Mouse (Mus musculus) liver, postnatal 0 days (tissue): ENCODE measurements around the gene Ndufb8. TPM values are rescaled to one million over a fixed set of nuclear protein-coding genes. Genes with fewer than 3 reads are reported as not detected.

Experiments
- ATAC-seq: fragments of 200-750 bp; cut with Nextera tagmentation; 2 replicates; pipeline ENCODE4 v1.8.0; 2017; ENCODE audit warnings: mild to moderate bottlenecking, moderate library complexity
- DNase-seq: peaks from one replicate; pipeline ENCODE4 v3.0.0-alpha.2; 2016
- H3K27ac ChIP-seq: fragments of 300-500 bp; sonication (generic); 2 replicates; pipeline ENCODE4 v1.5.1; 2014; ENCODE audit warnings: antibody characterized with exemption, moderate library complexity, mild to moderate bottlenecking, low read depth
- H3K27me3 ChIP-seq: fragments of 300-500 bp; sonication (generic); 2 replicates; pipeline ENCODE4 v1.6.1; 2014; ENCODE audit warnings: low read length, control low read depth, mixed read lengths; ENCODE audit not compliant: insufficient read depth
- H3K36me3 ChIP-seq: fragments of 300-500 bp; sonication (generic); replicated peaks from 2 replicates; pipeline ENCODE4 v1.6.1; 2014; ENCODE audit warnings: mild to moderate bottlenecking, control low read depth, low read length, moderate library complexity, mixed read lengths; ENCODE audit not compliant: insufficient read depth
- H3K4me1 ChIP-seq: fragments of 300-500 bp; sonication (generic); 2 replicates; pipeline ENCODE4 v1.6.1; 2014; ENCODE audit warnings: antibody characterized with exemption, mild to moderate bottlenecking, control low read depth; ENCODE audit not compliant: insufficient read depth
- H3K4me2 ChIP-seq: fragments of 300-500 bp; sonication (generic); 2 replicates; pipeline ENCODE4 v1.6.1; 2014; ENCODE audit warnings: low read depth, mild to moderate bottlenecking, low read length, moderate library complexity, mixed read lengths
- H3K4me3 ChIP-seq: fragments of 300-500 bp; sonication (generic); 2 replicates; pipeline ENCODE4 v1.5.1; 2014; ENCODE audit warnings: low read depth, low read length
- H3K9ac ChIP-seq: fragments of 300-500 bp; sonication (generic); replicated peaks from 2 replicates; pipeline ENCODE4 v1.6.1; 2014; ENCODE audit warnings: mild to moderate bottlenecking, moderate library complexity
- H3K9me3 ChIP-seq: fragments of 300-500 bp; sonication (generic); 2 replicates; pipeline ENCODE4 v1.6.1; 2016; ENCODE audit warnings: mild to moderate bottlenecking, control low read depth, low read length, mixed read lengths
- CTCF ChIP-seq: sonication (generic); IDR thresholded peaks from 2 replicates; pipeline ENCODE4 v1.5.1; 2016; ENCODE audit warnings: antibody characterized with exemption, low read depth
- EP300 ChIP-seq: IDR thresholded peaks from 2 replicates; pipeline ENCODE4 v1.6.1; 2016; ENCODE audit warnings: antibody characterized with exemption, low read depth, mild to moderate bottlenecking
- WGBS: fragments of 180-500 bp; shearing (Covaris S2); extraction: QIAGEN DNeasy Blood & Tissue Kit; methylation state at CpG from one replicate; pipeline ENCODE4 v1.1.7; 2014; ENCODE audit not compliant: insufficient replicate concordance; 5-methylcytosine and 5-hydroxymethylcytosine counted together
- polyA plus RNA-seq: library from polyadenylated mRNA; unstranded; fragments of >200 nt; fragmentation: Nextera tagmentation; extraction: Ambion mirVana; gene quantifications from 2 replicates; pipeline ENCODE4 v1.2.1, GENCODE M21; 2015

Gene Ndufb8
- polyA plus RNA-seq, 1 experiment from 2014 or later: 410 TPM

DNA sequence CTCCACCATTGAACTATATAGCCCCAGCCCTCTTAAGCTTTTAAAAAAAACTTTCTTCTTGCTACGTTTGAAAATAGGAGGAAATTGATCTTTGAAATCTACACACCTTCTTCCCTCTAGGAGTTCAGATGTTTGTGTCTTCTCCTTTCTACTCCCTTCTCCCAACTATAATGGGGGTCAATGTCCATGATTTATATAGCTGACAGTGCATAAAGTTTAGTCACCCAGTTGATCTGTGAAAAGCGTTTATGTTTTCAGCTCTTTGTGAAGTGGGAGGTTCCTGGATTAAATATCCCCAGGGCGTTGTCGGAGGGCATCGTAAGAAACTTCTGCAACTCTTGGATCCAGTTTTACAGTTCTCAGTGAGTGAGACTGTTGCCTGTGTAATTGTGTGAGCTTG, 55.0 kb downstream of the Ndufb8 start:
- Histone ChIP-seq H3K36me3 (no peaks in the 10 kb centered on the region), H3K4me2 (no peak overlapping the region), H3K4me3 (no peak overlapping the region), H3K9ac (no peak overlapping the region), H3K9me3 (no peaks in the 10 kb centered on the region), H3K27me3 (peaks cover 13% of the 10 kb centered on the region; the same call in 1 of the 2 replicates), H3K4me1 (no peaks in the 10 kb centered on the region), H3K27ac (no peak overlapping the region)
- ATAC-seq: no peak
- no peak for TF ChIP-seq CTCF
- no peak for DNase-seq
- WGBS: 59% methylated on average over 5 of the region's 5 CpGs

DNA sequence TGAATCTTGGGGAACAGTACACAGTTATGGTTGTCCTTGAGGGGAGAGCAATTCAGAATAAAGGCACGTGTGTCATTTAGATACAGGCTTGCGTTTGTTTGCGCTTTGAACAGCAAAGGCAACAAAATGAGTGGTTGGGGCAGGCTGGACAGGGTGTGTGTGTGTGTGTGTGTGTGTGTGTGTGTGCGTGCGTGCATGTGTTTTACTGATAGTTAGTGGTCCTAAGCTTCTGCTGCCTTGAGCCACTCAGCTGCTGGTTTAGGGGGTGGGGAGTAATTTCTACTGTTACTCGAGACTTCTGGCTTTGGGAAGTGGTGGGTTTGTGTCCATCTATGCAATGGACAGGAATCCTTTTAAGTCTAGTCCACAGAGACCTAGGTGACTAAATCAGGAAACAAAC, 56.3 kb downstream of the Ndufb8 start:
- ATAC-seq: no peak
- WGBS: 50% methylated on average over 6 of the region's 6 CpGs
- peaks cover 20% of the 10 kb centered on the region; the same call in 1 of the 2 replicates for H3K27me3 ChIP-seq

More for the DNA sequence above, 56.3 kb downstream of the Ndufb8 start:
- H3K27ac ChIP-seq: no peak overlapping the region
- no peak for DNase-seq
- H3K36me3 ChIP-seq: no peaks in the 10 kb centered on the region
- H3K4me1 ChIP-seq: no peaks in the 10 kb centered on the region
- TF ChIP-seq CTCF (no peak), EP300 (no peak)
- H3K9ac ChIP-seq: no peak overlapping the region
- no peak overlapping the region for H3K4me3 ChIP-seq
- no peak overlapping the region for H3K4me2 ChIP-seq
- no peaks in the 10 kb centered on the region for H3K9me3 ChIP-seq

Other genes starting within 250 kb of the Ndufb8 start
- not detected in 2 replicates for gene Scd4, start 222.3 kb downstream of the Ndufb8 start, polyA plus RNA-seq
- 2.3 and 2.8 TPM in 2 replicates for gene Scd1, start 147.6 kb downstream of the Ndufb8 start, polyA plus RNA-seq
- not detected in 2 replicates for gene Wnt8b, start 62.0 kb downstream of the Ndufb8 start, polyA plus RNA-seq
- 0.54 and 0.57 TPM in 2 replicates for gene Sec31b, start 9.6 kb downstream of the Ndufb8 start, polyA plus RNA-seq
- not detected in 2 replicates for gene Gm20538, start 2.6 kb downstream of the Ndufb8 start, polyA plus RNA-seq
- gene Hif1an, start 7.4 kb upstream of the Ndufb8 start, polyA plus RNA-seq: 5.3 and 6.8 TPM in 2 replicates
- gene Pax2, start 200.6 kb upstream of the Ndufb8 start, polyA plus RNA-seq: not detected in 2 replicates